Mouse (Mus musculus) thymus, postnatal 25 days (tissue): Measurements from ENCODE around the gene Lrrc4c.

Source experiments
- DNase-seq: peaks from one replicate; pipeline ENCODE4 v3.0.0; 2022

Lrrc4c gene

DNA sequence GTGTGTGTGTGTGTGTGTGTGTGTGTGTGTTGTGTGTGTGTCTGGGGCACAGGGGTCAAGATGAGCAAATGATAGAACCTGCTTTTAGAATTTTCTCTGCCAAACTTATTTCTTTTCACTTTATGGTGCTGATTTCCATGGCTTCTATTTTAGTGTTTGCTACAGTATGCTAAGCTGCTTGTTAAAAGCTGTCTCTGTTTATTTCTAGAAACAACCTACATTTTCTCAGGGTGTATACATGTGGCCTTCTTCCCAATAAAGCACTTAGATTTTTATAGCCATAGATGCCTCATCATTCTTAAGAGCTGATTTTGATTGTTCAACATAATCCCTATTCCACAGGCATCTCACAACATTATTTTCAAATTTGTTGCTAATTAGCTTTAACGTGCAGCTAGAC lies 229.2 kb downstream of the Lrrc4c start:
- DNase-seq = no peak

DNA sequence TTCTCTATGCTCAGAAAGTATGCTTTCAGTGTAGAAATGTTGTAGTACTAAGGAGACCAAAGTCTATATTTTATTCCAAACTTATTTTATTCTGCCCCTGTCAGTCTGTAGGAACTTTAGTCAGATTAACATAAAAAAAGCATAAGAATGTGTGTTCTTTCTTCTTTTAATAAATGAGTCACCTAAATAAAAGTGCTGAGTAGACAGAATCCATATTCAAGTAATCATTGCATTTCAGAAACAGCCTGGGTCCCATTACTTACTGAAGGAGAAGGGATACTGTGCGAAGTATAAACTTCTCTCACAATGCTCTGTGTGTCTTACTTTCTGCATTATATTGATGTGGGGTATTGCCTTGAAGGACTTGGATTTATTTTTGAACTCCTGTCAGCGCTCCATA lies 255.8 kb downstream of the Lrrc4c start:
- DNase-seq = no peak

DNA sequence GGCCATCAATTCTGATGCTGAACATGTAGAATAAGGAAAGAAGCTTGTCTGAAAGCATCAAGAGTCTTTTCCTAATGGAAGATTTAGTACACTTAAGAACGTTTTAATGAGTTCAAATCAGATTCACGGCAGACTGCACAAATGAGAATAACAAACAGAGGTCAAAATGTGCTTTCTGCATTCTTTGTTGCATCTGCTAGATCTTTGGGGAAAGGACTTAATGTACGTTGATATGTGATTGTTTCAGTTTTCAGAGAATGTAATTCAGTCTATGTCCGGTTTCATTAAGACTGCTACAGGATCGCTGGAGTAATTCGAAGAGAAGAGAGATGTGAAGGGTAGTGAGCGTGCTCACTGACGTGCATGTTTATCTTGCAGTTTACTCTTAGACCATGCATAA lies 259.7 kb downstream of the Lrrc4c start:
- no peak for DNase-seq

DNA sequence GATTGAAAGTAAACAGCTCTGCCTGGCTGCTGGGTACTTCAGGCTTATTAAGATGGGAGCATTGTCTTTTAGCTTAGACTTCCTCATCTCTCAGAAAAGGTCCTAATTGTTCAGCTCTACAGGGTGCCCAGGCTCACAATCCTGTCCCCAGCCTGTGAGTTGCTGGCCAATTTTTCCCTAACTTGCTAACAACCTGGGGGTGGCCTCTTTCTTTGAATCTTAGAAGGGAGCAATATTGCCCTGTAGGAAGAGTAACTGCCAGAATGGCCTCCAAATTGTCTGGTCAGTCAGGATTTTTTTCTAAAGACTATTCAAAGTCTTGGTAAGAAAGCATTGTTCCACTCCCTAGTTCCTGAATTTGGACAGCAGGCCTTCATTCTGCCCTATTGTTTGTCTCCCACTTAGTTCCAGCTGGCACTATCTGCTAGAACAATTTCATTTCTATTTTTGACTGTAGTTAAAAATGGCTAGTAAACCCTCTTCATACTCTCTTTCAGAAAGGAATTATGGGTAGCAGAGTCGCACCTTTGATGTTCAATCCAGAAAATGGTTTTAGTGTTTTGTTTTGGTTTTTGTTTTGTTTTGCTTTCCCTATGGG lies 262.3 kb downstream of the Lrrc4c start:
- DNase-seq = no peak

DNA sequence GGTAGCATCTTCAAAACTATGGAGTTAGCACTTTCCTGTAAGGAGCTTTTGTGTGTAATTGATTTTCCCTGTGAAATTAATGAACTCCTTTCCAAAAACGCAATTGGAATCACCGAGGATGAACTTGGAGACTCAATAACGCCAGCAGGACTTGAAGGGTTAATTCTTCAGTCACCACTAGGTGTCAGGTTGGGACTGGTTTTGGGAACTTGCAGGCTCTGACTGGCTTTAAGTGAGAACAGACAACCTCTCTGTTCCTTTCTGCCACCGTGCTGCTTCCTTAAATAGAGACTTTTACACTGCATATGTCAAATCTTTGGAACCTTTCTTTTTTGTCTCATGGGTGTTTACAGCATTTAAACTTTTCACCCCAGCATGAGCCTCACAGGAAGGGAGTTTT lies 267.7 kb downstream of the Lrrc4c start:
- DNase-seq = no peak

DNA sequence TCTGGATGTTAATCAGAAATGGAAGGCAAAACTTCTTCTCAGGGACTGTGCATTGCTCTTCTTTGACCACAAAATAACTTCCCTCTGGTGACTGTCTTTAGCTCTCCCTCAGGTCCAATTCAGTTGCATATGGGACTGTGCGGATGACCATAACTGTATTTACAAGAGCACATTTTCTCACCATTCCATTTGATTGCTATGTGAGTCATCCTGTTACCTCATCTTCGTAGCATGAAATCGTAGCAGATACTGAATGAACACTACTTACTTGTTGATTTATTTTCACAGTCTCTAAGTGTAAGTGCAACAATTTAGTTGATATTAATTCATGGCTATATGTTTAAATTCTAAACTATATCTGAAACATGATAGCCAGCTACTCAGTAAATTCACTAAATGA lies 286.8 kb downstream of the Lrrc4c start:
- no peak for DNase-seq

DNA sequence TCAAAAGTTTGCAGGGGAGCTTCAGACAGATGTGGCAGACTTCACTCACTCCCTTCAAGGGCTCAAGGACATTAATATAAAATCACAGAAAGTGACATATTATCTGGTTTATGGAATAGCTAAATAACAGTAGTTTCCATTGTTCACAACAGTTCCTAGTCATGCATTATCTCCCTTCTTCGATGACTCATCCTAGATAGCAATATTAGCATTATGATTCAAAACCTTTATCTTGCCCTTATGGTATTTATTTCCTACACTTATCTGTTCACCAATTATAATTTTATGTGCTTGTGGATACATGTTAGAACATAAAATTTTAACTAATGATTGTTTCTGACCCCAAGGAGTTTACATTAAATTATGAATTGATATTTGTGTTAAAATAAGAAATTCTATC lies 296.2 kb downstream of the Lrrc4c start:
- no peak for DNase-seq

DNA sequence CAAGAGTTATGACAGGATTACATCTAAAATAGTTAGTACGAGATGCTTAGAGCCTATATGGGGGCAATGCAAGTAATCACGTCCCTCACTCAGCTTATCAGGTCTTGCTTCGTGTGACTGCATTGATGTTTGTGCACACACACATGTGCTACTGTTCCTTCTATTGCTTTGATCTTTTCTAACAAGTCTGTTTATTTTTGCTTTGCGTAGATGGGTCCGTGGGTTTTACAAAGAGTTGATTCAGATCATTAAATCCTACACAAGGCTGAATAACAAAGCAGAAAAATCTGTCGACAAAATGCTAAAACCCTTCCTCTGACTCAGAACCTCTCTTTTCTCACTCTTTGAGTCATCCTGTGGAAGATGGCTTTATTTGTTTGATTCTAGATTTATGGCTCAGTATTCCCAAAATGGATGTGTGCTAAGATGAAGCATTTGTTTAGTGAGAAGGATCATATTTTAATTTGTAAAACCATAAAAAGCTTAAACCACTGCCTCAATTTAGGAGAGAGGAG lies 300.8 kb downstream of the Lrrc4c start:
- no peak for DNase-seq

DNA sequence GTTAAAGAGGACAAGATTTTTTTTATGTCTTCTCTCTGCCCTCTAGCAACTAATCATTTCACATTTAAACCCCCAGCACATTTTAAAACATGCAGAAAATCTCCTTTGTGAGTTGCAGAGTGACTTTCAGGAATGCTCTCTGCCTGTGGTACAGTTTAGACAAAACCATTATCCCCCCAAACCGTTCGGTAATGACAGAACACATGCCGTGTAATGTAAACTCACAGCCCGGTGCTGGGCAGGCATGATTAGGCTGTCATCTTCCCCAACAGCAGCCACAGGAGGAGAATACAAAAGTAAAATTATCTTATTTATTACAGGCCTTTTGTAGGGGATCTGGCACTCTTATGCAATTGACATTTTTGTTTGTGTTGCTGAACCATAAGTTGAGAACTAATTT lies 349.1 kb downstream of the Lrrc4c start:
- DNase-seq = no peak

DNA sequence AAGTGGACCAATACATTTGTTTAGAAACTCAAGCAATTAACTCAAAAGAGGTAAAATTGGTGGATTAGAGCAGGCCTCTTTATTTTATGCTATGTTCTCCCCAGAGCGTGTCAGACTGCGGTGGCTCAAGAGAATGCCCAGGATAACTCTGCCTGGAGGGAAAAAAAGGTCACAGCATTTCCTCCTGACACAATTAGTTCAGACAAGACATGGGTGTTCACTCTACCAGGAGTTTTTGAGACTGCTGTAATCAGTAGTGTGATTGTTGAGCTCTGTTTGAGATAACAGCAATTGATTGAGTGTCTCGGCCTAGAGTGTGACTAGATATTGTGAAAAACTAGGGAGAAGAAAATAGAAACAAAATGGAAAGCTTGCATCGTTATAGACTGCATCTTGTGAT lies 363.8 kb downstream of the Lrrc4c start:
- DNase-seq = no peak

DNA sequence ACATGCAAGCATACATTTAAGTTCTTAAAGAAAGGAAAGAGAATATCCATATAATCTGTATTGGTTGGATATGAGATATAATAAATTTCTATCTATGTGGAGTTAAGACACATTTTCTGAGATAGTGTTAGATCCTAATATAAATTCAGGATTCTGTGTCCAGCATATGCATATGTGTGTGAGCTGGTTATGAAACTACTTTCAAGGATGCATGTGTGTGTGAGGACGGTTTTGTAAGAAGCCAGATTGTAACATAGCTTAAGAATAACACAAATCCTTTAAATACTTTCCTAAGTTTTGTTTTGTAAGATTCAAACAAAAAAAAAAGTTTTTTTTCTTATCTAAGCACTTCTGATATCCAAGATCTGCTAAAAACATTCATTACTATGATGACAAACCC lies 367.4 kb downstream of the Lrrc4c start:
- no peak for DNase-seq

DNA sequence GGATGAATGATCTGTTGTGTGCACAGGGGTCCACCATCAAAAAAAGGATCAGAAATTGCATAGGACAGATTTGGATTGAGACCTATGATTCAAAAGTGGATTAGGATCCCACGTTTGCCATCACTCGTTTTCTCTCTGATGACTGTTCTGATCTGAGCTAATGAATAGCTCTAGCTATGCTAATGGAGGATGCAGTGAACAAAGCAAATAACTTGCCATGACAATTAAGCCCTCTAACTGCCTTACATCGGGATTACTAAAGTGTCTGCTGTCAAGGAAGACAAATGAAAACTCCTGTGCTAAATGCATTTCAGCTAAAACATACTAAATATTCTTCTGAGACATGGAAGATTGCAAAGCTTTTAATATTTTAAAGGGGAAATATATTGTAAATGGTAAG lies 387.0 kb downstream of the Lrrc4c start:
- no peak for DNase-seq

DNA sequence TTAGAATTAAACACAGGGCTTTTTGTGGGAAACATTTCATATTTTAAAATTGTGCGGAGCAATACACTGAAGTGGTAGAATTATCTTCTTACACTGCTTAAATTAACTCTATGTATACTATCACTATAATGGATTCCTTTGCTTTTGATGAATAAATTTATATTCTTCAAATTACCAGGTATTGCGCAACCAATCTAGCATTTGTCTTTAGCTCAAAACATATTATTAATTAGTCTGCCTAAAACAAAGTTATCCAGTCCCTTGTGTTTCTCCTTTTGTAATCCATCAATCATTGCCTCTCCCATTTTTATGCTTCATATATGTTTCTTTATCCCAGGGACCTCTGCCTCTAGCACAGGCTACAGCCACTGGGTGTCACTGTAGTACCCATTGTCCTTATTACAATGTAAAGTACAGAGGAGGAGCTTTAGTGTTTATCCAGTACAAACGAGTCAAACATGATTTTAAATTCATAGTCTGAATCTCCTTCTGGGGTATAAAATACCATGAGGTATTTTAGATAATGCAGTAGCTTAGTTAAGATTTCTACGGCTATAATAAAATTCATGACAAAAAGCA lies 389.9 kb downstream of the Lrrc4c start:
- no peak for DNase-seq

DNA sequence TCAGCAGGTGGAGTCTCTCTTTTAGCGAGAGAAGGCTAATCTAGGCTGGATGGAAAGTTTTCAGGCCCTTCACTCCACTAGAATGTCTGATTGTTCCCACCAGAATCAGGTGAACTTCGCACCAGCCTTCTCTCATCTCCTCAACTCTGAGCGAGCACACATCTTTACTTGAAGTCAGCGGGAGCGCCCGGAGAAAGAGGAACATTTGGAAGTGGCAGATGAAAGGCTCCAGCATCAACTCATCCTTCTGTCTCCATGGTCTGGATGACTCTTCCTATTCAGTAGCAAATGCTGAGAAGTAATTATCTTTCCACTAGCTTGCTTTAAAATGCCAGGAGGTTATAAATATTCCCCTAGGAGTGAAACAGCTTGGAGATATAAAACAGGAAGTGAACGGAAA lies 396.6 kb downstream of the Lrrc4c start:
- no peak for DNase-seq

DNA sequence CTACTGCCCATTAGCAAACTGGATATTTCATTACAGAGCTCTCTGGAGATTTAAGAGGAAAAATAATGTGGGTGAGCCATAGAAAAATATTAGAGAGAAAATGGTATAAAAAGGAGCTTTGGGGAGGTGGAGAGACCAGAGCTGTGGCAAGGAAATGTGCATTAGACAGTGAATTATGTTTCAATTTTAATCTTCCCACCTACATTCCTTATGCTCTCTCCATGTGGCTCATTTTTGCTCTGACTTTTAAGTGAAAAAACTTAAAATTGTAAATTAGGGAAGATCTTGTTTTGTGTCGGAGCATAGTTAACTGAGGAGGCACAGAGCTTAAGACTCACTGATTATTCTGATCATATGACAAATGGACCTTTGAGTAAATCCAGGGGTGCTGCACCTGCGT lies 399.4 kb downstream of the Lrrc4c start:
- no peak for DNase-seq

DNA sequence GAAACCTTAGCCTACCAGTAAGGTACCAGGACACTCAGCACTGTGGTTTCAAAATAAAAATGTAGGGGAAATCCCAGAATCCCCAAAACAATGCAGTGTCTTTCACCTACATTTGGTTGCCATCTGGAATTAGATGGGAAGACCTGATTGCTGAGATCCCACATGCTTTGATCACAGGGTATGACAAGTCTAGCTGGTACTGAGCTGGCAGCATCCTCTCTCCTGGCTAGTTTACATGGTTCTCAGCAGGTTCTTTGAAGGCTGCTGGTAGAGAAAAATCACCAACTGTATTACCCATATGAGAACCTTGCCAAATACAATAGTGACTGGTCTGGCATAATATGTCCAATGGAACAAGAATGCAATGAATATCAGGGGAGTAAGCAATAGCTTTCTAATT lies 405.4 kb downstream of the Lrrc4c start:
- no peak for DNase-seq

DNA sequence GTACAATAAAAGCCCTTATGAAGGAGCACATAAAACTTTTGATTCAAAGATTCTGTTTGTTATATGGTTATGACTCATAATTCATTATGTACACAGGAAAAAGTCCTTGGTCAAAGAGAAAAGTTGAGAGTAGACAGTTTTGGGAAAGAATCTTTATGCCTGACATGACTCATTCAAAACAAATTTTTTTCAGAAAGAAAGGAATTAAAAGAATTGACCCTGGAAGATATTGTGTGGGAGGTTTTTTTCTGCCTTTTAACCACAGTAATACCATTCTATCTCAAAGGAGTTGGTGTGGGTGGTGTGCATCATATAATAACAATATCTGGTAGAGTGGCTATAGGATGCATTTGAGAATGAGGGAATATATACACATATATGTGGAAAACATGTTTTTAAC lies 418.1 kb downstream of the Lrrc4c start:
- DNase-seq = no peak

DNA sequence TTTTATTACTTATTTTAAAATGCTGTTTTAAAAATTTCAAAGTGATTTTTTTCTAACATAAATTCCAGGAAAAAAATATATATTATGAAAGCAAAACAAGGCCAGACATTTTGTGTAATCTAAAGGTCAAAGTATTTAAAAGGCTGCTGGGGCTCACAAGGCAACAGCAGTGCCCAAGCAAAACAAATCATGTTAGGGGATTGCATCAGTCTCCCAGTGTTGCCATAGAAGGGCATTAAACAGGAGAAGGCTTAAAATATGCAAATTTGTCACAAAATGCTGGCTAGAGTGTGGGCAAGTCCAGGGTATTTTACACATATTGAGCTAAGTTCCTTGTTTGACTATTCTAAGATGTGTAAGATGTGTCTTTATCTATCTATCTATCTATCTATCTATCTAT lies 437.1 kb downstream of the Lrrc4c start:
- no peak for DNase-seq

DNA sequence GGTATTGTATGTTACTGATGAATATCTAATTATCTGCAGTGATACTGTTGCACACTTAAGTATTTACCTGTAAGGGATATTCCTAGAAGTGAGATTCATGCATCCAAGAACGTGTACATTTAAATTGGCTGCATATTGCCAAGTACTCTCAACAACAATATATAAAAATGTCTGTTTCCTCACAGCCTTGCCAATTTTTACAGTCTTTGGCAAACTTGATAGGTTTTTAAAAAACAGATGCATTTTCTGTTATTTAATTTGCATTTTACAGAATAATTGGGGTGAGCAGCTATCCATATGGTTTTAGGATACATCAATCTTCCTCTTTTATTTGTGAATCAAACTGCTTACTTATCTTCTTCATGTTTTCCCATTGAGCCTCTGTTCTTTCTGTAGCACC lies 439.7 kb downstream of the Lrrc4c start:
- no peak for DNase-seq

DNA sequence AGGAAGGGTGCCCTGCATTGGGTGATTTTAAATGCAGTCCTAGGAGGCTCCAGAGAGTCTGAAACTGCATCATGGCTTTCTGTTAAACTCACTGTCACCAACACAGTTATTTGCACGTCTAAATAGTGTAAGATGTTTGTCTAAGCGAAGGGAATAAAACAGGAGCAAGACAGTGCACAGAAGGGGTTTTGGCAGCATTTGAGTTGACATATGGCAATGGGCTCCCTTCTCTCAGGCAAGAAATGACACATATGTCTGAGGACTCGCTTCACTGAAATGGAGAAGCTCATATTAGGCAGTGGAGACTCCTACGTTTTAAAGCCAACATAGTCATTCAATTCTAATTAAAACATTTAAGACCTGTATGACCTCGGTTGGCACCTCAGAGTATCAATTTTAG lies 445.6 kb downstream of the Lrrc4c start:
- no peak for DNase-seq

DNA sequence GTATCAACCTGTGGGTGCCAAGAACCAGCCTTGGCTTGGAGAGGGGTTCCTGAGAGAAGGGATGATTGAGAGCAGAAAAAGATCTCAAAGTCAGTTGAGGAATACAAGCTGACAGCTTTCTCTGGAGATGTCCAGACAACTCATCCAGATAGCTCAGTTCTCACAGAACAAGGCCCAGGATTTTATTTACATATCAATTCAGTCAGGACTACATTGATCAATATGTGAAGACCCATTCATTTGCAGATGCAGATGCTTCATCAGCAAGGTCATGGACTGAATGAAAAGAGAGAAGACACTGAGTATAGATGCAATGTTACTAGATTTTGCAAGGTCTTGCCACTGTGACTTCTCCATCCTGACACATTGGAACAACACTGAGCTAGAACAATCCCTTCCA lies 457.4 kb downstream of the Lrrc4c start:
- DNase-seq = no peak

DNA sequence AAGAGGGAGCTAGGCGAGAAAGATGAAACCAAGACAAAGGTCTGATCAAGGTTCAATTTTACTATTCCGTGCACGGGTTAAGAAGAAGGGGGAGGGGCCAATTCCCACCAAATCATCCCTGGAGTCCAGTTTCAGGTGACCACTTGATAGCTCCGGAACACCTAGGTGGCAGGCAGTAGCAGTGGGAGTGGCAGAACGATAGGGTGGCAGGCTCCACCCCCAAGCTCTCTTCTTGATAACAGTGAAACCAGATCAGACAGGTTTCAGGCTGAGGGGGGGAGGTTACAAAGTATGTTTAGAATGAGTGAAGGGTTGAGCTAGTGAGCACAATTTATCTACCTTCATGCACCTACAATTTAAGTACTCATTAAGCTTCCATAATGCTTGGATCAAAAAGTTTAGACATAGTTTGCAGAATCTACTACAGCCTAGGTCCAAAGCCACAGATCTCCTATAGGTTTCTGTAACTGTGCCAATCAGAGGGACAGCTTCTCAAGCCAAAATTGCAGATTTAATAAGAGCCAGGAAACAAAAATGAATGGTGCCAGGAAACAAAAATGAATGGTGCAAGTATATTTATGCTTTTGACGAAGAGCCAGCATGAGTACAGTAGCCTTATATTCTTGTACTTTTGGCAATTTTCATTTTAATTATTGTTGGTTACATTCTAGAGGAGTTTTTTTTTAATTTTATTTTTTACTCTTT lies 478.9 kb downstream of the Lrrc4c start:
- no peak for DNase-seq

DNA sequence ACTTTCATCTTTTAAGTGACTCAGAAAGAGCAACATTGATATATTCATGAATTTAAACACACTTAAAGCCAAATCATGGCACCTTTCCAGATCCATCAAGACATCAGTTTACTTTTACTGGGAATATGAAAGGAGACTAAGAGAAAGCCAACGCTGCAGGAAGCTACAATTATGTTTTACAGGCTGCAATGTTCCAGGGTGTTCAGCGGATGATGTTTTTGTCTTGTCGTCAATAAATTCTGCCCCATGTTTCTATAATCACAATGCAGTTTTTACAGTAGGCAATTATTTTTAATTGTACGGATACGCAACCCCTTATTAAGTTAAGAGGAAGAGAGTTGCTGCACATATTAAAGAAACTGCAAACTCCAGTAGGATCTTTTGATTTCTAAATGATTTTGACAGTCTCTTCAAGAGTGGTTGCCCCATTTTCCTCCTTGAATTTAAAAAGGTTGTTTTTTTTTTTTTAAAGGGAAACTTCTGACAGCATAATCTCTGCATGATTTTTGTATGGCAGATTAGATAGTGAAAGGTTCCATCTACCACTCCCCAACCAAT lies 532.9 kb downstream of the Lrrc4c start:
- DNase-seq = no peak

DNA sequence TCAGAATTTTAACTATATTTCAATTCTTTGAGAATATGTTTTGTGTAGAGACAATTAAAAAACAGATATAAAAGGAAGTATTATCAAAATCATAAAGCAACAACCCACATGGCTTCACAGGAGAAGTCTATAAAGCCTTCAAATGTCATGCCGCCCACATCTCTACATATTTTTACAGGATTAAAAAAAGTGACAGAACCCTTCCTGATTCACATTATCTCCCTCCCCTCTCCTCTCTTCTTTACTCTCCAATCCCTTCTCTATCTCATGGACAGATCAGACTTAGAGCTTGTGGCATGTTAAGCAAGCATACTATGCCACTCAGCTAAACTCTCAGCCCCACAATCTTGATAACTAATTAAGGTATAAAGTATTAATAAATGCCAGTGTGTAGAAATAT lies 535.8 kb downstream of the Lrrc4c start:
- no peak for DNase-seq
